Mouse (Mus musculus) MEL (cell line): Measurements from ENCODE around the gene Acsbg1. TPM values are rescaled to one million over a fixed set of nuclear protein-coding genes. Genes with fewer than 3 reads are reported as not detected.
"Not testable (repeated sequence)": the region's sequence is repeated elsewhere in the genome, so short reads cannot be mapped to it uniquely, and the experiment has no call there.

Source experiments
- DNase-seq: peaks from one replicate; pipeline ENCODE4 v3.0.0; 2011; ENCODE audit warnings: low read depth, low spot score
- H3K27ac ChIP-seq: 2 replicates; pipeline ENCODE4 v1.5.1; 2012; ENCODE audit warnings: low read depth, mild to moderate bottlenecking, control low read depth, low read length, moderate library complexity; ENCODE audit not compliant: control insufficient read depth
- H3K27me3 ChIP-seq, 2 experiments: fragments of 150-350 bp in 1 of 2; sonication (generic) in 1 of 2; 2 replicates each; pipeline ENCODE4 v1.6.1; 2012; ENCODE audit warnings: low read length in 2 of 2, mild to moderate bottlenecking in 2 of 2, improper control_type of control experiment in 1 of 2, moderate library complexity in 1 of 2; ENCODE audit not compliant: insufficient read depth in 2 of 2, control insufficient read depth in 1 of 2
- H3K36me3 ChIP-seq, 2 experiments: 2 replicates each; pipeline ENCODE4 v1.6.1; 2012 to 2014; ENCODE audit warnings: low read length in 2 of 2, improper control_type of control experiment in 1 of 2, inconsistent platforms in 1 of 2, mild to moderate bottlenecking in 1 of 2; ENCODE audit not compliant: insufficient read depth in 2 of 2, control insufficient read depth in 1 of 2
- H3K4me1 ChIP-seq, 2 experiments: fragments of 150-350 bp in 1 of 2; sonication (generic) in 1 of 2; 2 replicates each; pipeline ENCODE4 v1.6.1; 2012; ENCODE audit warnings: low read length in 2 of 2, improper control_type of control experiment in 1 of 2, mild to moderate bottlenecking in 1 of 2; ENCODE audit not compliant: insufficient read depth in 2 of 2, control insufficient read depth in 1 of 2
- H3K4me3 ChIP-seq, 2 experiments: fragments of 150-350 bp in 1 of 2; sonication (generic) in 1 of 2; 2 replicates each; pipeline ENCODE4 v1.5.1; 2012; ENCODE audit warnings: low read depth in 2 of 2, low read length in 2 of 2, mild to moderate bottlenecking in 2 of 2, moderate library complexity in 2 of 2, control low read depth in 1 of 2, improper control_type of control experiment in 1 of 2; ENCODE audit not compliant: control insufficient read depth in 1 of 2, insufficient read depth in 1 of 2
- H3K79me2 ChIP-seq: 2 replicates; pipeline ENCODE4 v1.6.1; 2012; ENCODE audit warnings: mild to moderate bottlenecking, low read length, moderate library complexity; ENCODE audit not compliant: control insufficient read depth, poor library complexity, insufficient read depth
- H3K9ac ChIP-seq: 2 replicates; pipeline ENCODE4 v1.6.1; 2012; ENCODE audit warnings: low read depth, mild to moderate bottlenecking, control low read depth, low read length, moderate library complexity; ENCODE audit not compliant: control insufficient read depth, poor library complexity, severe bottlenecking
- H3K9me3 ChIP-seq: fragments of 150-350 bp; sonication (generic); replicated peaks from 2 replicates; pipeline ENCODE4 v1.6.1; 2012; ENCODE audit warnings: mild to moderate bottlenecking, low read length, improper control_type of control experiment, moderate library complexity; ENCODE audit not compliant: insufficient read depth
- BHLHE40 ChIP-seq: IDR thresholded peaks from 2 replicates; pipeline ENCODE4 v1.6.1; 2012; ENCODE audit warnings: low read depth, mild to moderate bottlenecking, inconsistent platforms, low read length, improper control_type of control experiment, borderline replicate concordance
- CHD1 ChIP-seq: IDR thresholded peaks from 2 replicates; pipeline ENCODE4 v1.6.1; 2012; ENCODE audit warnings: low read depth, mild to moderate bottlenecking, inconsistent platforms, low read length, improper control_type of control experiment
- CHD2 ChIP-seq: IDR thresholded peaks from 2 replicates; pipeline ENCODE4 v1.6.1; 2011; ENCODE audit warnings: low read length, improper control_type of control experiment
- CTCF ChIP-seq, 3 experiments: IDR thresholded peaks in 2 of 3; conservative IDR thresholded peaks in 1 of 3; 2 replicates each; pipeline ENCODE4 v1.5.1; 2011 to 2012; ENCODE audit warnings: low read length in 3 of 3, low read depth in 2 of 3, mild to moderate bottlenecking in 2 of 3, improper control_type of control experiment in 1 of 3, inconsistent platforms in 1 of 3, mixed read lengths in 1 of 3, moderate library complexity in 1 of 3; ENCODE audit not compliant: control insufficient read depth in 1 of 3, insufficient read depth in 1 of 3, poor library complexity in 1 of 3, severe bottlenecking in 1 of 3
- E2F4 ChIP-seq: IDR thresholded peaks from 2 replicates; pipeline ENCODE4 v1.6.1; 2011; ENCODE audit warnings: low read depth, low read length, improper control_type of control experiment, borderline replicate concordance
- ELF1 ChIP-seq: IDR thresholded peaks from 2 replicates; pipeline ENCODE4 v1.6.1; 2014; ENCODE audit warnings: low read depth, mild to moderate bottlenecking, inconsistent platforms, low read length, improper control_type of control experiment, moderate library complexity
- EP300 ChIP-seq, 2 experiments: IDR thresholded peaks; 2 replicates each; pipeline ENCODE4 v1.6.1; 2011; ENCODE audit warnings: improper control_type of control experiment in 2 of 2, low read length in 2 of 2, low read depth in 1 of 2, mild to moderate bottlenecking in 1 of 2
- GATA1 ChIP-seq: IDR thresholded peaks from 2 replicates; pipeline ENCODE4 v1.6.1; 2011; ENCODE audit warnings: low read depth, low read length, improper control_type of control experiment
- HCFC1 ChIP-seq: IDR thresholded peaks from 2 replicates; pipeline ENCODE4 v1.6.1; 2012; ENCODE audit warnings: low read depth, mild to moderate bottlenecking, inconsistent platforms, low read length, improper control_type of control experiment, moderate library complexity
- JUND ChIP-seq: IDR thresholded peaks from 2 replicates; pipeline ENCODE4 v1.6.1; 2011; ENCODE audit warnings: low read depth, mild to moderate bottlenecking, improper control_type of control experiment, low read length
- MAFK ChIP-seq: IDR thresholded peaks from 2 replicates; pipeline ENCODE4 v1.6.1; 2011; ENCODE audit warnings: low read depth, mild to moderate bottlenecking, low read length, improper control_type of control experiment, borderline replicate concordance
- MAZ ChIP-seq: IDR thresholded peaks from 2 replicates; pipeline ENCODE4 v1.6.1; 2012; ENCODE audit warnings: low read depth, mild to moderate bottlenecking, inconsistent platforms, low read length, improper control_type of control experiment
- MXI1 ChIP-seq: IDR thresholded peaks from 2 replicates; pipeline ENCODE4 v1.6.1; 2011; ENCODE audit warnings: mild to moderate bottlenecking, low read depth, low read length, improper control_type of control experiment
- MYB ChIP-seq: IDR thresholded peaks from 2 replicates; pipeline ENCODE4 v1.6.1; 2011; ENCODE audit warnings: mild to moderate bottlenecking, low read depth, low read length, improper control_type of control experiment
- MYC ChIP-seq: IDR thresholded peaks from 2 replicates; pipeline ENCODE4 v1.6.1; 2011; ENCODE audit warnings: low read depth, mild to moderate bottlenecking, low read length, improper control_type of control experiment, moderate library complexity
- NELFE ChIP-seq: IDR thresholded peaks from 2 replicates; pipeline ENCODE4 v1.6.1; 2011; ENCODE audit warnings: low read depth, low read length, improper control_type of control experiment
- POLR2A ChIP-seq, 2 experiments: IDR thresholded peaks; 2 replicates each; pipeline ENCODE4 v1.6.1; 2011 to 2012; ENCODE audit warnings: low read length in 2 of 2, mild to moderate bottlenecking in 2 of 2, control low read depth in 1 of 2, improper control_type of control experiment in 1 of 2, low read depth in 1 of 2, moderate library complexity in 1 of 2; ENCODE audit not compliant: control insufficient read depth in 1 of 2, insufficient read depth in 1 of 2, poor library complexity in 1 of 2
- POLR2AphosphoS2 ChIP-seq: IDR thresholded peaks from 2 replicates; pipeline ENCODE4 v1.6.1; 2011; ENCODE audit warnings: low read length, improper control_type of control experiment
- RCOR1 ChIP-seq: IDR thresholded peaks from 2 replicates; pipeline ENCODE4 v1.6.1; 2012; ENCODE audit warnings: low read depth, mild to moderate bottlenecking, inconsistent platforms, low read length, improper control_type of control experiment
- SIN3A ChIP-seq: IDR thresholded peaks from 2 replicates; pipeline ENCODE4 v1.6.1; 2012; ENCODE audit warnings: low read length, improper control_type of control experiment, inconsistent platforms
- TAL1 ChIP-seq: IDR thresholded peaks from 2 replicates; pipeline ENCODE4 v1.6.1; 2012; ENCODE audit warnings: mild to moderate bottlenecking, inconsistent platforms, low read length, moderate library complexity, mixed read lengths
- TBP ChIP-seq: IDR thresholded peaks from 2 replicates; pipeline ENCODE4 v1.8.0; 2011; ENCODE audit warnings: low read depth, low read length, improper control_type of control experiment
- TCF12 ChIP-seq: IDR thresholded peaks from 2 replicates; pipeline ENCODE4 v1.6.1; 2014; ENCODE audit warnings: low read depth, mild to moderate bottlenecking, inconsistent platforms, low read length, improper control_type of control experiment, moderate library complexity
- USF2 ChIP-seq, 2 experiments: IDR thresholded peaks; 2 replicates each; pipeline ENCODE4 v1.6.1; 2011 to 2012; ENCODE audit warnings: improper control_type of control experiment in 2 of 2, low read length in 2 of 2, borderline replicate concordance in 1 of 2, inconsistent platforms in 1 of 2, low read depth in 1 of 2, mild to moderate bottlenecking in 1 of 2; ENCODE audit not compliant: insufficient read depth in 1 of 2
- ZMIZ1 ChIP-seq: IDR thresholded peaks from 2 replicates; pipeline ENCODE4 v1.6.1; 2012; ENCODE audit warnings: low read depth, mild to moderate bottlenecking, inconsistent platforms, low read length, improper control_type of control experiment, moderate library complexity
- ZNF384 ChIP-seq: IDR thresholded peaks from 2 replicates; pipeline ENCODE4 v1.6.1; 2012; ENCODE audit warnings: low read depth, mild to moderate bottlenecking, inconsistent platforms, low read length, improper control_type of control experiment
- polyA plus RNA-seq, 2 experiments: library from polyadenylated mRNA; stranded (reverse) in 1 of 2; unstranded in 1 of 2; fragments of >175 nt in 1 of 2; fragments of >200 nt in 1 of 2; gene quantifications; 2 replicates each; pipeline versions ENCODE4 v1.2.1 to v1.2.4; 2012; ENCODE audit warnings: low replicate concordance in 2 of 2, low read depth in 1 of 2; ENCODE audit not compliant: insufficient read length in 2 of 2, insufficient read depth in 1 of 2, missing spikeins in 1 of 2
- total RNA-seq: library from RNA; depleted of rRNA; stranded (reverse); fragments of 300-350 nt; gene quantifications from 2 replicates; pipeline ENCODE4 v1.2.3, GENCODE M21; 2012

The Acsbg1 gene
- total and polyA plus RNA-seq, 3 experiments: 8.3 to 8.8 TPM; not detected in 1

DNA sequence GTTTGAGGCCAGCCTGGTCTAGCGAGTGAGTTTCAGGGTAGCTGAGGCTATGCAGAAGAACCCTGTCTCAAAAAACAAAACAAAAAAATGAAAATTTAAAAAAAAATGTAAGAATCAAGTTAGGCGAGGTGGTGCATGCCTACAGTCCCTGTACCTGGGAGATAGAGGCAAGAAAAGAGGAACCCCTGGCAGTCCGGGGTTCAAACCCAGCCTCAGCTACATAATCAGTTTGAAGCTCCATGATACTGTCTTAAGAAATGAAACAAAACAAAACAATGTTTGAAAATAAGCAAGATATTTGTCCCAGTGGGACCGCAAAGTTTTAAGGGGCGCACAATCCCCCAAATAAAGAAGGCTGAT, 75.9 kb downstream of the Acsbg1 start:
- TF ChIP-seq ZNF384 (peak; percentile 66; the same call in 1 of the 2 replicates), ZMIZ1 (no peak), MAFK (no peak), RCOR1 (no peak)
- peaks cover 12 to 46% of the 10 kb centered on the region in 2 experiments for H3K36me3 ChIP-seq
- peaks cover 9 to 31% of the 10 kb centered on the region in 2 experiments; a peak in 3 of 4 replicates for H3K4me1 ChIP-seq
- no peaks in the 10 kb centered on the region for H3K9me3 ChIP-seq
- peaks cover 36% of the 10 kb centered on the region for H3K79me2 ChIP-seq
- peak overlapping the region; percentile 63 for H3K9ac ChIP-seq
- no peak for DNase-seq
- peak overlapping the region; percentile 55 to 61 for H3K4me3 ChIP-seq
- H3K27ac ChIP-seq: peak overlapping the region; percentile 98
- H3K27me3 ChIP-seq: no peaks in the 10 kb centered on the region

DNA sequence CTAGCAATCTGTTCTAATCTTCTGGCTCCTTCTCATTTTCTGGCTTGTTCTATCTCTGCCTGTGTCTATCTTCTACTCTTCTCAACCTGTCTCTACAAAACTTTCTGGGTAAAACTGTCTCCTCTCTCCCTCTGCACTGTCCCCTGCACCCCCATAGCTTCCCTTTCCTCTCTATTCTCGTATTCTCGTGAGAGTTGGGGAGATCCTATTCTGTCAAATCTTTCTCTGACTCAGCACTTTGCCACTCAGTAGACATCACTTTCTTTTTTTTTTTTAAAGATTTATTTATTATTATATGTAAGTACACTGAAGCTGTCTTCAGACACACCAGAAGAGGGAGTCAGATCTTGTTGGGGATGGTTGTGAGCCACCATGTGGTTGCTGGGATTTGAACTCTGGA, 77.5 kb downstream of the Acsbg1 start:
- H3K9me3 ChIP-seq, H3K27me3 ChIP-seq, H3K4me3 ChIP-seq: not testable (repeated sequence)
- Histone ChIP-seq H3K9ac (peak overlapping the region; percentile 44), H3K4me1 (peaks cover 9 to 29% of the 10 kb centered on the region in 2 experiments; a peak in 3 of 4 replicates), H3K36me3 (peaks cover 3 to 38% of the 10 kb centered on the region in 2 experiments), H3K79me2 (peaks cover 28% of the 10 kb centered on the region), H3K27ac (peak overlapping the region; percentile 98)
- TF ChIP-seq CHD2 (peak; percentile 63), NELFE (peak; percentile 44; the same call in 1 of the 2 replicates), TBP (peak; percentile 51; the same call in 1 of the 2 replicates), CHD1 (0 out of 2 replicates have a peak, but pooled peaks have one; percentile 25), MAFK (peak; percentile 72; the same call in 1 of the 2 replicates)
- peak; percentile 84 for DNase-seq

DNA sequence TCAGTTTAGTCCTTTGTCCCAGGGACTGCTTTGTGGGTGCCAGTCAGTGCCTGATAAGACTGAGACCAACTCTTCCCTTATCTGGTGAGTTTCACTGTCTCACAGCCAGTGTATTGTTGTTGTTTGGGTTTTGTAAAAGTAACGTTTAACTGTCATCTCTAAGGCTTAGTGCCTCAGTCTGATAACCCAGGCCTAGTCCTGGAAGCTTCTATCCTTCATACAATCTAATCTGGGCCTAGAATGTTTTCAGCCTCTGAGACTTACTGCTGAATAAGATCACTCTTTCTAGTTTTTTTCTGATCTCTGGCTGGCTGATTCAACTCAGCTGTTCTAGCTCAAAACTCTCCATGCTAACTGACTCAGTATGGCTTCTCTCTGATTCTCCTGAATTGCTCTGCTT, 78.0 kb downstream of the Acsbg1 start:
- Histone ChIP-seq H3K4me3 (no peak overlapping the region), H3K79me2 (peaks cover 24% of the 10 kb centered on the region), H3K4me1 (peaks cover 9 to 25% of the 10 kb centered on the region in 2 experiments; a peak in 3 of 4 replicates), H3K36me3 (peaks cover 0 to 34% of the 10 kb centered on the region in 2 experiments; a peak in 2 of 4 replicates), H3K9me3 (no peaks in the 10 kb centered on the region), H3K27me3 (no peaks in the 10 kb centered on the region), H3K9ac (peak overlapping the region; percentile 44), H3K27ac (peak overlapping the region; percentile 98)
- DNase-seq: peak; percentile 88
- TF ChIP-seq MYB (peak; percentile 100), CTCF (IDR thresholded peaks at IDR 0.05 in 2 of 3, conservative IDR thresholded peaks at IDR 0.05 in 1 of 3; ENCODE audit: control insufficient read depth in 1 of 3, insufficient read depth in 1 of 3, low read depth in 2 of 3, low read length in 3 of 3, poor library complexity in 1 of 3, severe bottlenecking in 1 of 3) (no peak), HCFC1 (peak; percentile 55), BHLHE40 (peak; percentile 61; the same call in 1 of the 2 replicates), JUND (peak; percentile 55; the same call in 1 of the 2 replicates), POLR2A (IDR thresholded peaks at IDR 0.05; ENCODE audit: control insufficient read depth in 1 of 2, insufficient read depth in 1 of 2, low read depth in 1 of 2, low read length in 2 of 2, poor library complexity in 1 of 2) (no peak), TCF12 (peak; percentile 98), TAL1 (peak; percentile 70), GATA1 (peak; percentile 97), USF2 (IDR thresholded peaks at IDR 0.05; ENCODE audit: borderline replicate concordance in 1 of 2, insufficient read depth in 1 of 2, low read depth in 1 of 2, low read length in 2 of 2) (no peak), TBP (no peak), NELFE (no peak; the same call in 1 of the 2 replicates), E2F4 (no peak), ELF1 (peak; percentile 8; the same call in 1 of the 2 replicates), SIN3A (peak; percentile 89), MXI1 (peak; percentile 37; the same call in 1 of the 2 replicates), EP300 (IDR thresholded peaks at IDR 0.05; ENCODE audit: low read depth in 1 of 2, low read length in 2 of 2) (peak; percentile 98 to 99), ZMIZ1 (no peak), MYC (0 out of 2 replicates have a peak, but pooled peaks have one; percentile 13), RCOR1 (peak; percentile 91), MAZ (no peak), POLR2AphosphoS2 (no peak)
